Mouse (Mus musculus) limb, embryonic 14.5 days (tissue): ENCODE data around the gene Atp5g1. TPM values are rescaled to one million over a fixed set of nuclear protein-coding genes. Genes with fewer than 3 reads are reported as not detected.

Source experiments
- ATAC-seq: fragments of 200-750 bp; cut with Nextera tagmentation; 2 replicates; pipeline ENCODE4 v1.8.0; 2017; ENCODE audit warnings: low read depth, moderate number of reproducible peaks, moderate TSS enrichment; ENCODE audit not compliant: low FRiP score
- DNase-seq: peaks from one replicate; pipeline ENCODE4 v3.0.0-alpha.2; 2015; ENCODE audit warnings: low spot score
- H3K27ac ChIP-seq: fragments of 300-500 bp; sonication (generic); replicated peaks from 2 replicates; pipeline ENCODE4 v1.5.1; 2014; ENCODE audit warnings: low read depth, mild to moderate bottlenecking, low read length, moderate library complexity, mixed read lengths
- H3K27me3 ChIP-seq: fragments of 300-500 bp; sonication (generic); 2 replicates; pipeline ENCODE4 v1.6.1; 2014; ENCODE audit warnings: low read length, mixed read lengths; ENCODE audit not compliant: control insufficient read depth, insufficient read depth
- H3K36me3 ChIP-seq: fragments of 300-500 bp; sonication (generic); 2 replicates; pipeline ENCODE4 v1.6.1; 2014; ENCODE audit warnings: mild to moderate bottlenecking, low read length, moderate library complexity, mixed read lengths; ENCODE audit not compliant: control insufficient read depth, insufficient read depth
- H3K4me1 ChIP-seq: fragments of 300-500 bp; sonication (generic); 2 replicates; pipeline ENCODE4 v1.6.1; 2014; ENCODE audit warnings: antibody characterized with exemption, low read length, mixed read lengths; ENCODE audit not compliant: control insufficient read depth, insufficient read depth
- H3K4me2 ChIP-seq: fragments of 300-500 bp; sonication (generic); replicated peaks from 2 replicates; pipeline ENCODE4 v1.6.1; 2014; ENCODE audit warnings: low read depth, mild to moderate bottlenecking, low read length, moderate library complexity; ENCODE audit not compliant: severe bottlenecking
- H3K4me3 ChIP-seq: fragments of 300-500 bp; sonication (generic); replicated peaks from 2 replicates; pipeline ENCODE4 v1.5.1; 2014; ENCODE audit warnings: low read length
- H3K9ac ChIP-seq: fragments of 300-500 bp; sonication (generic); 2 replicates; pipeline ENCODE4 v1.6.1; 2014; ENCODE audit warnings: mild to moderate bottlenecking, low read depth, low read length, moderate library complexity; ENCODE audit not compliant: severe bottlenecking
- H3K9me3 ChIP-seq: fragments of 300-500 bp; sonication (generic); 2 replicates; pipeline ENCODE4 v1.6.1; 2016; ENCODE audit warnings: low read length; ENCODE audit not compliant: control insufficient read depth
- POLR2A ChIP-seq: fragments of 200-500 bp; IDR thresholded peaks from 2 replicates; pipeline ENCODE4 v1.8.0; 2012; ENCODE audit warnings: inconsistent platforms, mild to moderate bottlenecking, moderate library complexity, borderline replicate concordance; ENCODE audit not compliant: insufficient read depth, insufficient read length; ENCODE audit errors: extremely low read depth
- WGBS: fragments of 180-500 bp; shearing (Covaris S2); extraction: QIAGEN DNeasy Blood & Tissue Kit; methylation state at CpG from one replicate; pipeline ENCODE4 v1.1.7; 2014; 5-methylcytosine and 5-hydroxymethylcytosine counted together
- polyA plus RNA-seq, 2 experiments: library from polyadenylated mRNA; depleted of rRNA in 1 of 2; stranded (reverse) in 1 of 2; unstranded in 1 of 2; fragments of >200 nt; fragmentation: Nextera tagmentation in 1 of 2; extraction: Ambion mirVana in 1 of 2; gene quantifications; 2 replicates each; pipeline versions ENCODE4 v1.2.1 to v1.2.3; 2012 to 2014

The Atp5g1 gene
- polyA plus RNA-seq, 2 experiments: 265 to 741 TPM

- peak overlapping the region; percentile 84 for H3K4me2 ChIP-seq
- peaks cover 11% of the 10 kb centered on the region for H3K4me1 ChIP-seq
- no peaks in the 10 kb centered on the region for H3K27me3 ChIP-seq
- no peaks in the 10 kb centered on the region for H3K9me3 ChIP-seq
- 47% methylated on average over 8 of the region's 8 CpGs for WGBS
- H3K9ac ChIP-seq: peak overlapping the region; percentile 68; the same call in 1 of the 2 replicates
- no peak for DNase-seq
- ATAC-seq: no peak
- H3K4me3 ChIP-seq: peak overlapping the region; percentile 65
- H3K27ac ChIP-seq: no peak overlapping the region
- no peak for TF ChIP-seq POLR2A
- peaks cover 7% of the 10 kb centered on the region for H3K36me3 ChIP-seq
Measured at GRCm38 (mm10) chr11:96034116-96034515, 41.4 kb downstream of the Atp5g1 start.

GRCm38 (mm10) chr11:96033264-96033663 is 42.2 kb downstream of the Atp5g1 start:
- no peaks in the 10 kb centered on the region for H3K9me3 ChIP-seq
- H3K27me3 ChIP-seq: no peaks in the 10 kb centered on the region
- H3K9ac ChIP-seq: no peak overlapping the region
- H3K27ac ChIP-seq: no peak overlapping the region
- ATAC-seq (no peak), DNase-seq (no peak)
- 97% methylated on average over 3 of the region's 3 CpGs for WGBS
- peaks cover 3% of the 10 kb centered on the region; the same call in 1 of the 2 replicates for H3K36me3 ChIP-seq
- peaks cover 11% of the 10 kb centered on the region for H3K4me1 ChIP-seq
- H3K4me2 ChIP-seq: no peak overlapping the region
- TF ChIP-seq POLR2A: no peak
- H3K4me3 ChIP-seq: no peak overlapping the region

DNA sequence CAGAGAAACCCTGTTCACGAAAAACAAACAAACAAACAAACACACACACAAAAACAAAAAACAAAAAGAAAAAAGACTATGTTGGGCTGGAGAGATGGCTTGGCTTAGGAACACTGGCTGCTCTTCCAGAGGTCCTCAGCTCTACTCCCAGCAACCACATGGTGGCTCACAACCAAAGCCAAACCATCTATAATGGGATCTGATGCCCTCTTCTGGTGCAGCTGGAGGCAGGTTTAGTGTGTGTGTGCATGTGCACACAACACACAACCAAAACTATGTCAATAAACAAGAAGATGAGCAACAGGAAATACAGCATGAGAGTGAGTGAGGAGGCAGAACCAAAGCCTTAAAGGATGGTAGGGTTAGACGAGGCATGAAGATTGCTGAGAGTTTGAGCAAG is 43.8 kb downstream of the Atp5g1 start:
- TF ChIP-seq POLR2A: no peak
- Histone ChIP-seq H3K4me1 (peaks cover 11% of the 10 kb centered on the region), H3K4me3 (no peak overlapping the region), H3K9ac (no peak overlapping the region), H3K4me2 (no peak overlapping the region), H3K27ac (no peak overlapping the region), H3K36me3 (no peaks in the 10 kb centered on the region), H3K27me3 (no peaks in the 10 kb centered on the region), H3K9me3 (no peaks in the 10 kb centered on the region)
- DNase-seq: no peak
- no peak for ATAC-seq
- 80% methylated on average over 2 of the region's 2 CpGs for WGBS

GRCm38 (mm10) chr11:96030571-96030970 is 44.9 kb downstream of the Atp5g1 start:
- no peak overlapping the region for H3K4me3 ChIP-seq
- no peak overlapping the region for H3K9ac ChIP-seq
- H3K27ac ChIP-seq: no peak overlapping the region
- no peak for DNase-seq
- H3K4me2 ChIP-seq: no peak overlapping the region
- no peaks in the 10 kb centered on the region for H3K27me3 ChIP-seq
- TF ChIP-seq POLR2A: no peak
- peaks cover 8% of the 10 kb centered on the region for H3K4me1 ChIP-seq
- no peaks in the 10 kb centered on the region for H3K9me3 ChIP-seq
- 86% methylated on average over 3 of the region's 3 CpGs for WGBS
- ATAC-seq: no peak
- no peaks in the 10 kb centered on the region for H3K36me3 ChIP-seq

DNA sequence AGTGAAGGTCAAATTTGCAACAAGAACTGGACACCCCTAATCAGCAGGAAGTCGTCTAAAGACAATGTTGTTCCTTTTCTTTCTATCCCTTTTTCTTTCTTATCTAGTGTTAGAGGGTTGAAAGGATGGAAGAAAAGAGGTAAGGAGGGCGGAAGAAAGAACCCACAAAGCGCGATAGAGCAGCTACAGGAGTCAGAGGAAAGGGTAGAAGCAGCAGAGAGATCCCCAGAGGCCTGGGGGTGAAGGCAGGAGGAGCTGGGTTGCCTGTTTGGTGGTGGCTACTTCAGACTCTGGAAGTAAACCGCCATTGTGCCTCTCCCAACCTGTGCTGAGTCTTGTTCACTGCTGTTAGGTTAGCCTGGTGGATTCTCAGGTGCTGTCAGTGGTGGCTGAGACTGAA is 47.3 kb downstream of the Atp5g1 start:
- Histone ChIP-seq H3K27me3 (no peaks in the 10 kb centered on the region), H3K4me3 (no peak overlapping the region), H3K9me3 (no peaks in the 10 kb centered on the region), H3K36me3 (no peaks in the 10 kb centered on the region), H3K27ac (no peak overlapping the region), H3K9ac (no peak overlapping the region), H3K4me2 (no peak overlapping the region), H3K4me1 (no peaks in the 10 kb centered on the region)
- 74% methylated on average over 5 of the region's 5 CpGs for WGBS
- no peak for TF ChIP-seq POLR2A
- DNase-seq (no peak), ATAC-seq (no peak)

GRCm38 (mm10) chr11:96020622-96021021 is 54.8 kb downstream of the Atp5g1 start:
- no peak overlapping the region for H3K4me3 ChIP-seq
- DNase-seq (no peak), ATAC-seq (no peak)
- no peak overlapping the region for H3K27ac ChIP-seq
- no peaks in the 10 kb centered on the region for H3K4me1 ChIP-seq
- no peaks in the 10 kb centered on the region for H3K27me3 ChIP-seq
- H3K36me3 ChIP-seq: no peaks in the 10 kb centered on the region
- no peaks in the 10 kb centered on the region for H3K9me3 ChIP-seq
- H3K4me2 ChIP-seq: no peak overlapping the region
- H3K9ac ChIP-seq: no peak overlapping the region
- no peak for TF ChIP-seq POLR2A
- 66% methylated on average over 4 of the region's 4 CpGs for WGBS

Other genes with a start within 250 kb of the Atp5g1 start
- 5.1 and 10.0 TPM in 2 replicates for gene Gngt2, start 238.5 kb downstream of the Atp5g1 start, polyA plus RNA-seq (2012; rRNA removed)
- 12.4 and 14.0 TPM in 2 replicates for gene Gngt2, start 238.5 kb downstream of the Atp5g1 start, polyA plus RNA-seq (2014; fragmentation: Nextera tagmentation; extraction: Ambion mirVana)
- gene Abi3, start 233.2 kb downstream of the Atp5g1 start, polyA plus RNA-seq (2012; rRNA removed): 7.8 and 11.9 TPM in 2 replicates
- 2.5 and 5.5 TPM in 2 replicates for gene Abi3, start 233.2 kb downstream of the Atp5g1 start, polyA plus RNA-seq (2014; fragmentation: Nextera tagmentation; extraction: Ambion mirVana)
- gene B4galnt2, start 160.8 kb downstream of the Atp5g1 start, polyA plus RNA-seq (2012; rRNA removed): 0.04 TPM in 1 of 2 replicates, not detected in the other
- not detected in 2 replicates for gene B4galnt2, start 160.8 kb downstream of the Atp5g1 start, polyA plus RNA-seq (2014; fragmentation: Nextera tagmentation; extraction: Ambion mirVana)
- gene Igf2bp1, start 69.7 kb downstream of the Atp5g1 start, polyA plus RNA-seq (2012; rRNA removed): 22.4 and 22.8 TPM in 2 replicates
- 26.7 and 35.7 TPM in 2 replicates for gene Igf2bp1, start 69.7 kb downstream of the Atp5g1 start, polyA plus RNA-seq (2014; fragmentation: Nextera tagmentation; extraction: Ambion mirVana)
- gene Gip, start 51.1 kb downstream of the Atp5g1 start, polyA plus RNA-seq (2012; rRNA removed): 0.18 TPM in 1 of 2 replicates, not detected in the other
- not detected in 2 replicates for gene Gip, start 51.1 kb downstream of the Atp5g1 start, polyA plus RNA-seq (2014; fragmentation: Nextera tagmentation; extraction: Ambion mirVana)
- gene Snf8, start 40.8 kb downstream of the Atp5g1 start, polyA plus RNA-seq (2012; rRNA removed): 30.5 and 41.6 TPM in 2 replicates
- 39.4 and 40.0 TPM in 2 replicates for gene Snf8, start 40.8 kb downstream of the Atp5g1 start, polyA plus RNA-seq (2014; fragmentation: Nextera tagmentation; extraction: Ambion mirVana)
- gene Ube2z, start 10.3 kb downstream of the Atp5g1 start, polyA plus RNA-seq (2012; rRNA removed): 68.9 and 72.6 TPM in 2 replicates
- 40.9 and 41.3 TPM in 2 replicates for gene Ube2z, start 10.3 kb downstream of the Atp5g1 start, polyA plus RNA-seq (2014; fragmentation: Nextera tagmentation; extraction: Ambion mirVana)
- not detected in 2 replicates for gene Calcoco2, start 36.3 kb upstream of the Atp5g1 start, polyA plus RNA-seq (2012; rRNA removed)
- not detected in 2 replicates for gene Calcoco2, start 36.3 kb upstream of the Atp5g1 start, polyA plus RNA-seq (2014; fragmentation: Nextera tagmentation; extraction: Ambion mirVana)
- 0.04 and 0.05 TPM in 2 replicates for gene Ttll6, start 58.1 kb upstream of the Atp5g1 start, polyA plus RNA-seq (2012; rRNA removed)
- not detected in 2 replicates for gene Ttll6, start 58.1 kb upstream of the Atp5g1 start, polyA plus RNA-seq (2014; fragmentation: Nextera tagmentation; extraction: Ambion mirVana)
- not detected in 2 replicates for gene Hoxb13, start 118.6 kb upstream of the Atp5g1 start, polyA plus RNA-seq (2012; rRNA removed)
- gene Hoxb13, start 118.6 kb upstream of the Atp5g1 start, polyA plus RNA-seq (2014; fragmentation: Nextera tagmentation; extraction: Ambion mirVana): not detected in 2 replicates
- gene Hoxb9, start 195.8 kb upstream of the Atp5g1 start, polyA plus RNA-seq (2012; rRNA removed): 3.2 and 4.4 TPM in 2 replicates
- 1.1 and 1.2 TPM in 2 replicates for gene Hoxb9, start 195.8 kb upstream of the Atp5g1 start, polyA plus RNA-seq (2014; fragmentation: Nextera tagmentation; extraction: Ambion mirVana)
- 2.1 and 2.3 TPM in 2 replicates for gene Hoxb8, start 206.2 kb upstream of the Atp5g1 start, polyA plus RNA-seq (2012; rRNA removed)
- gene Hoxb8, start 206.2 kb upstream of the Atp5g1 start, polyA plus RNA-seq (2014; fragmentation: Nextera tagmentation; extraction: Ambion mirVana): 0.10 and 0.43 TPM in 2 replicates
- gene Hoxb7, start 211.0 kb upstream of the Atp5g1 start, polyA plus RNA-seq (2012; rRNA removed): 2.0 and 2.7 TPM in 2 replicates
- 2.2 and 4.4 TPM in 2 replicates for gene Hoxb7, start 211.0 kb upstream of the Atp5g1 start, polyA plus RNA-seq (2014; fragmentation: Nextera tagmentation; extraction: Ambion mirVana)
- 2.2 and 2.8 TPM in 2 replicates for gene Hoxb6, start 216.8 kb upstream of the Atp5g1 start, polyA plus RNA-seq (2012; rRNA removed)
- gene Hoxb6, start 216.8 kb upstream of the Atp5g1 start, polyA plus RNA-seq (2014; fragmentation: Nextera tagmentation; extraction: Ambion mirVana): 0.30 and 0.61 TPM in 2 replicates
- 1.8 TPM in 2 replicates for gene Hoxb5, start 227.7 kb upstream of the Atp5g1 start, polyA plus RNA-seq (2012; rRNA removed)
- 0.51 and 0.85 TPM in 2 replicates for gene Hoxb5, start 227.7 kb upstream of the Atp5g1 start, polyA plus RNA-seq (2014; fragmentation: Nextera tagmentation; extraction: Ambion mirVana)
- 2.3 and 2.5 TPM in 2 replicates for gene Hoxb4, start 242.6 kb upstream of the Atp5g1 start, polyA plus RNA-seq (2012; rRNA removed)
- gene Hoxb4, start 242.6 kb upstream of the Atp5g1 start, polyA plus RNA-seq (2014; fragmentation: Nextera tagmentation; extraction: Ambion mirVana): 0.17 and 0.28 TPM in 2 replicates
- 4.9 and 5.4 TPM in 2 replicates for gene Hoxb3, start 247.7 kb upstream of the Atp5g1 start, polyA plus RNA-seq (2012; rRNA removed)
- gene Hoxb3, start 247.7 kb upstream of the Atp5g1 start, polyA plus RNA-seq (2014; fragmentation: Nextera tagmentation; extraction: Ambion mirVana): 0.18 and 0.69 TPM in 2 replicates